Mouse (Mus musculus) liver, embryonic 16.5 days (tissue): ENCODE results near the gene Tmem123. TPM values are rescaled to one million over a fixed set of nuclear protein-coding genes. Genes with fewer than 3 reads are reported as not detected.

Experiments
- ATAC-seq: fragments of 200-750 bp; cut with Nextera tagmentation; 2 replicates; pipeline ENCODE4 v1.8.0; 2017; ENCODE audit warnings: low read depth, mild to moderate bottlenecking, moderate number of reproducible peaks, moderate library complexity
- H3K27ac ChIP-seq: fragments of 300-500 bp; sonication (generic); 2 replicates; pipeline ENCODE4 v1.5.1; 2014; ENCODE audit warnings: mild to moderate bottlenecking, low read length
- H3K27me3 ChIP-seq: fragments of 300-500 bp; sonication (generic); 2 replicates; pipeline ENCODE4 v1.6.1; 2014; ENCODE audit warnings: low read depth, low read length, mixed read lengths; ENCODE audit not compliant: control insufficient read depth, insufficient read depth
- H3K36me3 ChIP-seq: fragments of 300-500 bp; sonication (generic); 2 replicates; pipeline ENCODE4 v1.6.1; 2014; ENCODE audit warnings: mild to moderate bottlenecking; ENCODE audit not compliant: control insufficient read depth, insufficient read depth
- H3K4me1 ChIP-seq: fragments of 300-500 bp; sonication (generic); 2 replicates; pipeline ENCODE4 v1.6.1; 2014; ENCODE audit warnings: low read depth, low read length, mixed read lengths; ENCODE audit not compliant: control insufficient read depth
- H3K4me2 ChIP-seq: fragments of 300-500 bp; sonication (generic); 2 replicates; pipeline ENCODE4 v1.6.1; 2014; ENCODE audit warnings: low read depth, low read length, mixed read lengths
- H3K4me3 ChIP-seq: fragments of 300-500 bp; sonication (generic); 2 replicates; pipeline ENCODE4 v1.5.1; 2014; ENCODE audit warnings: low read depth, mild to moderate bottlenecking, low read length
- H3K9ac ChIP-seq: fragments of 300-500 bp; sonication (generic); 2 replicates; pipeline ENCODE4 v1.6.1; 2014; ENCODE audit warnings: low read depth, low read length
- H3K9me3 ChIP-seq: fragments of 300-500 bp; sonication (generic); replicated peaks from 2 replicates; pipeline ENCODE4 v1.6.1; 2016; ENCODE audit warnings: low read length; ENCODE audit not compliant: control insufficient read depth
- WGBS: fragments of 180-500 bp; shearing (Covaris S2); extraction: QIAGEN DNeasy Blood & Tissue Kit; methylation state at CpG from one replicate; pipeline ENCODE4 v1.1.7; 2014; ENCODE audit not compliant: insufficient replicate concordance; 5-methylcytosine and 5-hydroxymethylcytosine counted together
- polyA plus RNA-seq: library from polyadenylated mRNA; unstranded; fragments of >200 nt; fragmentation: Nextera tagmentation; extraction: Ambion mirVana; gene quantifications from 2 replicates; pipeline ENCODE4 v1.2.1, GENCODE M21; 2015

The Tmem123 gene
- polyA plus RNA-seq, 1 experiment from 2014 or later: 28.6 TPM

DNA sequence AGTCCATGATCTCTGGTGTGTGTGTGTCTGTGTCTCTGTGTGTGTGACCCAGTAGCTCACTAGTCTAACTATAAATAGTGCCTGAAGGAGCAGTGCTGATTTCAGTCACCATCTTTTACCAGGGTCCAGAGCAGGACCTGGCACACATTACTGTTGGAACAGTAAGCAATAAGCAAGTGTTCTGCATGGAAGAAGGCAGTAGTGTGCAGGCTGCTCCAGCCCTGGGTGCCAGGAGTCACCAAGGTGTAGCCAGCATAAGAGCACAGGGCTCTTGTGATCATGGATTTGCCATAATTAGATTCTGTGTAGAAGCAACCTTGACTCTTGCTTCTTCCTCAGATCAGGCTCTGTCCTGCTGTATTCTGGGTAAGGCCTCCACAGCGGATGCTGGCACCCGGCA lies 8.5 kb downstream of the Tmem123 start:
- Histone ChIP-seq H3K4me2 (no peak overlapping the region), H3K4me3 (no peak overlapping the region), H3K4me1 (peaks cover 7% of the 10 kb centered on the region), H3K9me3 (no peaks in the 10 kb centered on the region), H3K36me3 (peaks cover 2% of the 10 kb centered on the region; the same call in 1 of the 2 replicates), H3K27ac (no peak overlapping the region), H3K9ac (no peak overlapping the region), H3K27me3 (no peaks in the 10 kb centered on the region)
- no peak for ATAC-seq
- WGBS: 84% methylated on average over 2 of the region's 2 CpGs

DNA sequence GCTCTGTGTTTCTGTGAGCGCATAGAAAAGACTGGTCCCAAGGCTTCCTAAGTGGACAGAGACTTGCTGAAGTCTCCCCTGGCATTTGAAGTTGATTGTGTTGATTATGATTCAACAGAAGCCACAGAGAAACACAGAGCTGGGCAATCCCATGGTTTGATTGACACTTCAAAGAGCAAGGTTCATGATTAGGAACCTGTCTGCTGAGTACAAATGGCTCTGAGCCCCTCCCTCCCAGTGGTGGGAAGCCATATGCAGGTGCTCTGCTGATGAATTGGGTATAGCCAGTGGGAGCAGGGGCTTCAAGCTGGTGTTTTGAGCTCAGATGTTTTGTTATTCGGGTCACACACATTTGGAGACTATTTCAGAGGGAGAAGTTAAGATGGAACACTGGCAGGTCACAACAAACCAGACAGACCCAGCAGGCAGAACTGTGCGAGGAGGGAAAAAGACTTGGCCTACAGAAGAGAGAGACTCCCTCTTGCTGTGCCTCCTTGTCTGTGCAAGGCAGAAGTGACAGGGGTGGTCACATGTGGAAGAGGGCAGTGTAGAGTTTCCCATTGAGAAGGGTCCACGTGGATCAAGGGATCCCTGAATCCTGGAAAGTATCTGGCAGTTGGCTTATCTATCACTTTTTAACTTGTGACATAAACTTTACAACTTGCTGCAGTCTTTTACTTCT lies 9.1 kb downstream of the Tmem123 start:
- Histone ChIP-seq H3K9ac (no peak overlapping the region), H3K4me3 (no peak overlapping the region), H3K9me3 (no peaks in the 10 kb centered on the region), H3K36me3 (peaks cover 2% of the 10 kb centered on the region; the same call in 1 of the 2 replicates), H3K4me2 (no peak overlapping the region), H3K27ac (no peak overlapping the region), H3K4me1 (peaks cover 2% of the 10 kb centered on the region; the same call in 1 of the 2 replicates), H3K27me3 (no peaks in the 10 kb centered on the region)
- no peak for ATAC-seq
- WGBS: 74% methylated on average over 4 of the region's 4 CpGs

DNA sequence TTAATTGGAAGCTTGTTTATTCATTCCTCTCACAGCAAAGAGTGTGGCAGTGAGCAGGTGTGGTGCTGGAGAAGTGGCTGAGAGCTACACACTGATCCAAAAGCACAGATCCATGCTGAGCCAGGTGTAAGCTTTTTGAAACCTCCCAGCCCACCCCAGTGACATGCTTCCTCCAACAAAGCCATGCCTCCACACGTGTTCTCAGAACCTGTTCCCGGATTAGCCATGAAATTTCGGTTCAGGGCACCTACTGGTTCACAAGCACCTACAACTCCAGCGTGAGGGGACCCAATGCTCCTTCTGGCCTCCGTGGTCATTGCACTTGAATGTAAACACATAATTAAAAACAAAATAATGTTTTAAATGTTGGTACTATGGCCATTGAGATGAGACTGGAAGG lies 9.8 kb downstream of the Tmem123 start:
- no peak overlapping the region for H3K27ac ChIP-seq
- H3K4me2 ChIP-seq: no peak overlapping the region
- H3K9ac ChIP-seq: no peak overlapping the region
- H3K27me3 ChIP-seq: no peaks in the 10 kb centered on the region
- H3K36me3 ChIP-seq: peaks cover 2% of the 10 kb centered on the region; the same call in 1 of the 2 replicates
- 82% methylated on average over 5 of the region's 5 CpGs for WGBS
- peaks cover 2% of the 10 kb centered on the region; the same call in 1 of the 2 replicates for H3K4me1 ChIP-seq
- no peak for ATAC-seq
- no peak overlapping the region for H3K4me3 ChIP-seq
- no peaks in the 10 kb centered on the region for H3K9me3 ChIP-seq

DNA sequence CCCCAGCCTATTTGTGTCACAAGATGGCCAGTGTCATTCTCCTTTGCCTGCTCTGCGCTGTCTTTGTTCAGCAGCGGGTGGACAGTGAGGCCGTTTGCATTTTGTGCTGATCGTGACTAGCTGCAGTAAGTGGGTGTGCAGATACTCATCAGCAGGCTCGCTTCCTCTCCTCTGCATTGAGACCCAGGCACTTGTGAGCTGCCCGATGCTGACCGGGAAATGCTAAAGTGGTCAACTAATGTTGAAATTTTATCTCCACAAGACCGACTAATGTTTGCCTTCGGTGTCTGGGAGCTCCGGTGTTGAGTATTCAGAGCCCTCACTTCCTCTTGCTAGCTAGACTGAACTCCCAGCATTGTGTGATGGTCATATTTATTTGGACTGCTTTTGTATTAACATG lies 10.7 kb downstream of the Tmem123 start:
- Histone ChIP-seq H3K4me1 (peaks cover 6% of the 10 kb centered on the region), H3K9ac (no peak overlapping the region), H3K36me3 (no peaks in the 10 kb centered on the region; the same call in 1 of the 2 replicates), H3K9me3 (no peaks in the 10 kb centered on the region), H3K4me2 (no peak overlapping the region), H3K4me3 (no peak overlapping the region), H3K27me3 (no peaks in the 10 kb centered on the region), H3K27ac (no peak overlapping the region)
- ATAC-seq: 0 out of 2 replicates have a peak, but pooled peaks have one; percentile 15
- 27% methylated on average over 10 of the region's 10 CpGs for WGBS

DNA sequence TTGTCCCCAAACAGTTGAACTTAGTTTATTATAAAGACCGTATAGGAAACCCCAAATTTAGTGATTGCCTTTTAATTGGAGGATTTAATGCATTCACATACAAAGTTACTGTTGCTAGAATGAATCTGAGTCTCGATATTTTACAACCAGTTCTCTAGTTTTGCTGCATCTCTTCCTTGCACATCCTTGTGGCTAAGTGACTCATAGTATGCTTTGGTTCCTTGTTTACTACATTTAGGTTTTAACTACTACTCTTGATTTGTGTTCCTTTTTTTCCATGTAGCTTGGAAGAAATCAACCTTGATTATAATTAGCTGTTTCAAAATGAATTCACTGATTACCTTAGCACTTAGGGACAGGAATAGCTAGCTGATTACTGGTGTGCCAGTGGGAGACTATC lies 11.2 kb downstream of the Tmem123 start:
- Histone ChIP-seq H3K4me2 (no peak overlapping the region), H3K36me3 (no peaks in the 10 kb centered on the region; the same call in 1 of the 2 replicates), H3K9me3 (no peaks in the 10 kb centered on the region), H3K27me3 (no peaks in the 10 kb centered on the region), H3K4me1 (peaks cover 11% of the 10 kb centered on the region), H3K27ac (no peak overlapping the region), H3K9ac (no peak overlapping the region), H3K4me3 (no peak overlapping the region)
- no peak for ATAC-seq
- WGBS: 73% methylated on average over 2 of the region's 2 CpGs

DNA sequence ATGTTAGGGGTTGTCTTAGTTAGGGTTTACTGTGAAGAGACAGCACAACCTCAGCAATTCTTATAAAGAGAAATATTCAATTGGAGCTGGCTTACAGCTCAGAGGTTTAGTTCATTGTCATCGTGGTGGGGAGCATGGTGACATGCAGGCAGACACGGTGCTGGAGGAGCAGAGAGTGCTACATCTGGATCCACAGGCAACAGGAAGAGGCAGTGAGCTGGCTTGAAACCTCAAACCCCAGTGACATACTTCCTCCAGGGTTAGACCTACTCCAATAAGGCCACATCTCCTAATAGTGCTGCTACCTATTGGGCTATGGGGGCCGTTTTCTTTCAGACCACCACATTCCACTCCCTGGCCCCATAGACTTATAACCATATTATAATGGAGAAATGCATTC lies 12.1 kb downstream of the Tmem123 start:
- no peaks in the 10 kb centered on the region; the same call in 1 of the 2 replicates for H3K36me3 ChIP-seq
- WGBS: 24% methylated on average over 3 of the region's 3 CpGs

DNA sequence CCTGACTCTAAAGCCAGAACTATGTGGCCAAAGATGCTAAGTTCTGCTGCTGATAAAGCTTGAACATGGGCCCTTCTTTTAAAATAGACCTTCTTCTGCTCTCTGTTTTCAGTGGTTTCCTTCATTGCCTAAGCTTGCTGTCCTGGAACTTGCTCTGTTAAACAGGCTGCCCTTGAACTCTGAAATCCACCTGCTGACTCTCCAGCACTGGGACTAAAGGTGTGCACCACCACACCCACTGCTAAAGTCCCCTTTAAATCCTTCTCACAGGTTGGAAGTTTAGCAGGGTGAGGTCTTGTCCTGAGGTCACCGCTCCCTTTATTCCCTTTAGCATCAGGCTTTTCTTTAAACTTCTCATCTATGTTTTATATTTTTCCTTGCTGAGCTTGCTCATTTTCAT lies 13.1 kb downstream of the Tmem123 start:
- H3K4me1 ChIP-seq: peaks cover 24% of the 10 kb centered on the region
- H3K9me3 ChIP-seq: no peaks in the 10 kb centered on the region
- H3K4me3 ChIP-seq: no peak overlapping the region
- no peak overlapping the region for H3K27ac ChIP-seq
- 97% methylated on average over 1 of the region's 1 CpGs for WGBS
- no peaks in the 10 kb centered on the region; the same call in 1 of the 2 replicates for H3K36me3 ChIP-seq
- no peak overlapping the region for H3K4me2 ChIP-seq
- no peaks in the 10 kb centered on the region for H3K27me3 ChIP-seq
- no peak for ATAC-seq
- H3K9ac ChIP-seq: no peak overlapping the region

More for the DNA sequence above, 12.1 kb downstream of the Tmem123 start:
- H3K27ac ChIP-seq: no peak overlapping the region
- H3K4me3 ChIP-seq: no peak overlapping the region
- H3K4me1 ChIP-seq: peaks cover 21% of the 10 kb centered on the region
- H3K9me3 ChIP-seq: no peaks in the 10 kb centered on the region
- H3K4me2 ChIP-seq: no peak overlapping the region
- H3K9ac ChIP-seq: no peak overlapping the region
- no peak for ATAC-seq
- no peaks in the 10 kb centered on the region for H3K27me3 ChIP-seq

DNA sequence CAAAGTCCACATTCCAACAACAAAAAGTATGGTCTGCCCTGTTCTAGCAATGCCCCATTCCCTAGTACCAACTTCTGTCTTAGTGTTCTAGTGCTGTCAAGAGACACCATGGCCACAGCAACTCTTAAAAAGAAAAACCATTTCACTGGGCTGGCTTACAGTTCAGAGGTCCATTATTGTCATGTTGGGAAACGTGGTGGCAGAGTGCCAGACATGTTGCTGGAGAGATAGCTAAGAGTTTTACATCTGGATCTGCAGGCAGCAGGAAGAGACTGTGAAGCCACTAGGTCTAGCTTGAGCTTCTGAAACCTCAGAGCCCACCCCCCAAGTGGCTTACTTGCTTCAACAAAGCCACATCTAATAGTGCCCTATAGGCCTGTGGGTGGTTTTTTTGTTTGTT lies 13.8 kb downstream of the Tmem123 start:
- H3K4me1 ChIP-seq: peaks cover 24% of the 10 kb centered on the region
- WGBS: 37% methylated on average over 1 of the region's 1 CpGs
- H3K4me3 ChIP-seq: no peak overlapping the region
- no peaks in the 10 kb centered on the region; the same call in 1 of the 2 replicates for H3K36me3 ChIP-seq
- no peak overlapping the region for H3K27ac ChIP-seq
- no peak for ATAC-seq
- no peak overlapping the region for H3K9ac ChIP-seq
- no peaks in the 10 kb centered on the region for H3K27me3 ChIP-seq
- H3K9me3 ChIP-seq: no peaks in the 10 kb centered on the region
- no peak overlapping the region for H3K4me2 ChIP-seq

DNA sequence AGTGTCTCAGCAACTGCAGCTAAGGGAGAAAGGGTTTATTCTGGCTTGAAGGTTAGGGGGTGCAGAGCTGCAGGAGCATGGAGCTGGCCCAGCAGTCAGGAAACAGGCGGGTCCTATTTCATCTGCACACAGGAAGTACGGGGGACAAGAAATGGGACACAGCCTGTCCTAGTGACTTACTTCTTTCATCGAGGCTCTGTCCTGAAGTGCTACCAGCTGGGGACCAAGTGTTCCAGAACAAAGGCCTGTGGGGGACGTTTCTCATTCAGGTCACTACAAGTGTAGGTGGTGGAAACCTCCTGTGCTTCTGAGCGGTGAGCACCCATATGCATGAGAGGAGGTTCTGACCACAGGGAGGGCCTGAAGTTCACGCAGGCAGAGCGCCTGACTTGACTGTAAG lies 14.9 kb downstream of the Tmem123 start:
- Histone ChIP-seq H3K9me3 (no peaks in the 10 kb centered on the region), H3K36me3 (no peaks in the 10 kb centered on the region; the same call in 1 of the 2 replicates), H3K4me3 (no peak overlapping the region), H3K4me1 (peaks cover 24% of the 10 kb centered on the region), H3K27ac (no peak overlapping the region), H3K27me3 (no peaks in the 10 kb centered on the region), H3K4me2 (no peak overlapping the region), H3K9ac (no peak overlapping the region)
- WGBS: 74% methylated on average over 7 of the region's 7 CpGs
- ATAC-seq: no peak
